Mouse (Mus musculus) inflammation-experienced regulatory T-cells, adult 6 months (primary cell): ENCODE results near the gene Zfp592. TPM values are rescaled to one million over a fixed set of nuclear protein-coding genes. Genes with fewer than 3 reads are reported as not detected.

Experiments used
- ATAC-seq: one replicate; pipeline ENCODE4 v1.8.0; 2017
- polyA plus RNA-seq, 3 experiments: library from polyadenylated mRNA; unstranded; fragments of 100-300 nt; shearing (Covaris generic); gene quantifications; one replicate each; pipeline ENCODE4 v1.2.1; 2017

Gene Zfp592
- 10 to 100 TPM; 12.8 to 21.3 (median 19.8) TPM for polyA plus RNA-seq

DNA sequence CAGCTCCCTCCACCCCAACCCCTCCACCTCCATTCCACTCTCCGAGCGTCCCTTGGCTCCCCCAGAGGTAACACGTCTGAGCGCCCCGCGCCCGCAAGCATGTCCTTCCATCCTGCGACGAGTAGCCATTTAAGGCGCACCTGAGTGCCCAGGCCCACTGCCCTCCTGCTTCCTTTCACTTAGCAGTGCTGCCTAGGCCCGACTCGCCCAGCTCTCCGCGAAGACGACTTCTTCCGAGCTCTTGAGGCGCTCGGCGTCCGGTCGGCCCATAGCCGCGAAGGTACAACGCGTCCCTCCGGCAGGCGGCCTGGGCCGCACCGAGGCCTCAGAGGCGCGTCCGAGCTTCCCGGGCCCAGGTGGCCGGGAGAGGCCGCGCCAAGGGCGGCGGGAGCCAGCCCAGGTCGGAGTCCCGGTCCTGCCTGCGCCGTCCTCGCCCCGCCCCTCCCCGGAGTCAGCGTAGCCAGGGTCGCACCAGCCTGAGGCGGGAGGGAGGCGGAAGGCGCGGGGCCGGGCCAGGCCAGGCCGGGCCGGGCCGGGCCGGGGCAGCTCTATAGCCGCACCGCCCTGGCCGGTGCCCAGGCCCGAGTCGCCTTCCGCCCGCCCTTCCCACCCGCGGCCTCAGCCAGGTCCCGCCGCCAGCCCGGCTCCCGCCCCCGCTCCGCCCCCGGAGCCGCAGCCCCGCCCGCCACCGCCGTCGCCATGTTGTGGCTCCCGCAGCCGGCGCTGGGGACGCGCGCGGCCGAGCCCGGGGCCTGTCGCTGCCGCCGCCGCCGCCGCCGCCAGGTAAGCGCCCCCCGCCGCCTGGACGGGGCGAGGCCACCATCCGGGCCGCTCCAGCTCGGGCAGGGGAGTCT is at the start of gene Zfp592:
Zfp592 (plus strand) TSS at position 702 of the 854 bp plus-strand sequence.
- peak; percentile 49 for ATAC-seq

- ATAC-seq, result peak; percentile 99
These were observed 45.8 kb upstream of the Zfp592 start, which contains the start of gene Sec11a for GRCm38 (mm10) chr7:80947445-80948350. TSS of gene Sec11a (minus strand) at chr7:80947780.

GRCm38 (mm10) chr7:80951461-80951860 is 42.0 kb upstream of the Zfp592 start:
- ATAC-seq, result no peak

- ATAC-seq, result no peak
These were observed 41.3 kb upstream of the Zfp592 start for GRCm38 (mm10) chr7:80952140-80952539.

GRCm38 (mm10) chr7:80954251-80954650 is 39.2 kb upstream of the Zfp592 start:
- ATAC-seq, result no peak

- no peak for ATAC-seq
These were observed 36.6 kb upstream of the Zfp592 start for GRCm38 (mm10) chr7:80956891-80957290.

DNA sequence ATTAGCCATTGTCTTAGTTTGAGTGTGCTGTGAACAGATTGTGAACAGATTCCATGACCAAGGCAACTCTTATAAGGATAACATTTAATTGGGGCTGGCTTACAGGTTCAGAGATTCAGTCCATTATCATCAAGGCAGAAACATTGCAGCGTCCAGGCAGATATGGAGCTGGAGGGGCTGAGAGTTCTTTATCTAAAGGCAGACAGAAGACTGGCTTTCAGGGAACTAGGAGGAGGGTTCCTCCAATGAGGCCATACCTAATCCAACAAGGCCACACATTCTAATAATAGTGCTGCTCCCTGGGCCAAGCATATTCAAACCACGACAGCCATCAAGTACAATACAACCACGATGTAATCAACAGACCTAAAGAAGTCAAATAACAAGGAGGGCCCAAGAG is 34.5 kb upstream of the Zfp592 start:
- no peak for ATAC-seq

DNA sequence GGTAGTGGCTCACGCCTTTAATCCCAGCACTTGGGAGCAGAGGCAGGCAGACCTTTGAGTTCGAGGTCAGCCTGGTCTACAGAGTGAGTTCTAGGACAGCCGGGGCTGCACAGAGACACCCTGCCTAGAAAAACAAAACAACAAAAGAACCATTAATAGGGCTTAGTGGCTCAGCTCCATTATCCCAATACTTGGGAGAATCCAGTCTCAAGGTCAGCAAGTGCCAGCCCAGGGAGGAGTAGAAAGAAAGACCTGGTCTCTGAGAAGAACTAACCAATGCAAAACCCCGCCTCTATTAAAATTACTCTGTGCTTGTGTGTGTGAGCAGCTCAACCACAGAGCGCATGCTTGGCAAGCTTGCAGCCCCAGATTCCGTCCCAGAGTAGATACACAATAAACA is 30.7 kb upstream of the Zfp592 start:
- ATAC-seq, result no peak

GRCm38 (mm10) chr7:80970913-80971312 is 22.6 kb upstream of the Zfp592 start:
- no peak for ATAC-seq

- ATAC-seq, result no peak
These were observed 22.1 kb upstream of the Zfp592 start for GRCm38 (mm10) chr7:80971419-80971818.

- ATAC-seq, result no peak
These were observed 21.4 kb upstream of the Zfp592 start for GRCm38 (mm10) chr7:80972082-80972481.

DNA sequence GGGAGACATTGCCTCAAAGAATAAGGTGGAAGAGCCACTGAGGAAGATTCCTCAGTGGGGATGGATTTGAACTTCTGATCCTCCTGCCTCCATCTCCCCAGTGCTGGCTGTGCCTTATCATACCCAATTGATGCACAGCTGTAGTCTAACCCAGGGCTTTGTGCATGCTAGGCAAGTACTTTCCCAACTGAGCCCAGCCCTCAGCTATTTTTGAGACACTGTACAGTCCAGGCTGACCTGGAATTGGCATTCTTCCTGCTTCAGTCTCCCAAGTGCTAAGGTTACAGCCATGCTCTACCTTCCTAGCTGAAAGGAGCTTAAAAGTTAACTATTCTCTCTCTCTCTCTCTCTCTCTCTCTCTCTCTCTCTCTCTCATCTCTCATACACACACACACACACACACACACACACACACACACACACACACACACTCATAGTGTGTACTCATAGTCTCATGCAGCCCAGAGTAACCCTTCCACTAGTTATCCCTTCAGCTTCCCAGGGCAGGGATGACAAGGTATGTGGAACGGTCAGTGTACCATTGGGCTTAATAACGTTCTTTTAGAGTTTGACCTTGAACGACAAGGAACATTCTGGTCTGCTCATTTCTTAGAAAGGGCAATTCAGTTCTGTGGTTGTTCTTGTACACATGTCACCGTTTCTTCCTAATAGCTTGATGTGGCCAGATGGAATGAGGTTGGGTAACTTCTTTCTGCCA is 20.4 kb upstream of the Zfp592 start:
- peak; percentile 29 for ATAC-seq

DNA sequence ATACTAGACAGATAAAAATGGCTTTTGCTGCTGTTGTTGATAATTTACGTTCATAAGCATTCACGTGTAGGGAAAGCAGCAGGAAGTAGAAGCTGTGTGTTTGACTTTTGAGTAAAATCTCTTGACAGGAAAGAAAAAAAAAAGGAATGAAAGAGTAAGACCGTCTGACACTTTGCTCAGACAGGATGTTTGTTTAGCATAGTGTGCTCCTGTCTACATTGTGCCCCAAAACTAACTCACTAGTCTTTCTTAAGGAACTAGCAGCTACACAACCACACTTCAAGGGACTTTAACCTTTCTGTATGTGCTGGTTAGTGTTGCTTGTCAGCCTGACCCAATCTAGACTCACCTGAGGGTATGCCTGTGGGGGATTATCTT is 19.9 kb upstream of the Zfp592 start:
- ATAC-seq, result peak; percentile 91

DNA sequence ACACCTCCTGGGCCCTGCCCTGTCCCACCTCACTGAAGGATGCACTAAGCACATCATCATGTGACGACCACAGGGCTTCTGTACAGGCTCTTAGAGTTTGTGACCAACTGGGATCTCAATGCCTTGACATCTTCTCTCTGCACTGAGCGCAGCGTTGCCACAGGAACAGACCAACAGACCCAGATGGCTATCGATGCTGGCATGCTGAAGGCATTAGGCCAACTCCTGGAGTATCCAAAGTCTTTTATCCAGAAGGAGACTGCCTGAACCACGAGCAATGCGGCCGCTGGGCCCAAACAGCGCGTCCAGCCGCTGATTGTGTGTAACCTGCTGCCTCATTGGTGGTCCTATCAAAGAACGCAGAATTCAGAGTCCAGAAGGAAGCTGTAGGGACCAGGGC is 12.9 kb upstream of the Zfp592 start:
- ATAC-seq, result no peak

- peak; percentile 81 for ATAC-seq
These were observed 6.9 kb upstream of the Zfp592 start for GRCm38 (mm10) chr7:80986458-80987187.

DNA sequence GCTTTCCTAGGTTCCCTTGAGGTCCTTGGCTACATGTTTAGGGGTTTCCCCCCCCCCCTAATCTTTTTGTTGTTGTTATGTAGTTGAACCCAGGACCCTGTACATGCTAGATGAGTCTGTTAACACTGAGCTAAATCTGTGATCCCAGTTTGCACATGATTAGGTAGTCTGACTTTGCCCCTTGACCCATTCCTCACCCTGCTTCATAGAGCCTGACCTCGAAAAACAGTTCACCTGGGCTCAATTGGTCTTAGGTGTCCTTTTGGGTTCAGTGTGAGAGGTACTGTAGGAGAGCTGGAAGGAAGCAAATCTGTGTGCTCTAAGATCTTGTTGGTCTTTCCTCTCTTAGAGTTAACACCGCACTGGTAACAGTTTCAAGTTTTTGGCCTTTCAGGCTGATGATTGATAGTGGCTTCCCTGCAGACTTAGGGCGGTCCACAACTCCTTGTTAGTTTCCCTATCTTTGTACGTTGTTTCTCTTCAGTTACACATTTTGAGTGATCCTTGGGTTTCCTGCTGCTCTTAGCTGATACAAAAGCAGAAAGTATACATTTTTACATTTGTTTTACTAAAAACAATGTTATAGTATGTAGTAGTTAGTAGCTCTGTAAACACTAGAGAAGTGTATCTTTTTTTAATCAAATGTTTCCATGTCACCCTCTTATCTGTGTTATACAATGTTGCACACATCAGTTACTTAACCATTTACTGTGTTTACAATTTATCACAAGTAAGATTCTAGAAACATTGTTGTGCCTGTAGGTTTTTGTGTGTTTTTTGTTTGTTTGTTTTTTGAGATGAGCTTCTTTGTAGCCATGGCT is 5.5 kb upstream of the Zfp592 start:
- no peak for ATAC-seq

DNA sequence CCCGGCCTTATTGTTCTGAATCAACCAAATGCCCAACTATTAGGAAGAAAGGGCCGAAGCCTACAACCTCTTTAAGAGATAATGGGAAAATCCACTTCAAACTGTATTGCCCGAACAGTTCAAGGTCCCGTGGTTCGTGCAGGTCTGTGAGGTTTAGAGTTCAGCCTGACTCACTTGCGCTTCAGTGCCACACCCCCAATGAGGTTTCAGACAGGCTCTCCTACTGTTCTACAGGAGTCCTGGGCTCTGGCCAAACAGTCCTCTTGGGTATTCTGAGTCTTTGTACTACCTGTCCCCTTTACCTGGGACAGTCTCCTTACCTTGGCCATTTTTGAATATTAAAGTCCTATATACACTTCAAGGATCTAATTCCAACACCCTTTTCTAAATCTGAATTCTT is 3.2 kb upstream of the Zfp592 start:
- ATAC-seq, result no peak

GRCm38 (mm10) chr7:80991589-80991988 is 1.9 kb upstream of the Zfp592 start:
- ATAC-seq, result no peak

DNA sequence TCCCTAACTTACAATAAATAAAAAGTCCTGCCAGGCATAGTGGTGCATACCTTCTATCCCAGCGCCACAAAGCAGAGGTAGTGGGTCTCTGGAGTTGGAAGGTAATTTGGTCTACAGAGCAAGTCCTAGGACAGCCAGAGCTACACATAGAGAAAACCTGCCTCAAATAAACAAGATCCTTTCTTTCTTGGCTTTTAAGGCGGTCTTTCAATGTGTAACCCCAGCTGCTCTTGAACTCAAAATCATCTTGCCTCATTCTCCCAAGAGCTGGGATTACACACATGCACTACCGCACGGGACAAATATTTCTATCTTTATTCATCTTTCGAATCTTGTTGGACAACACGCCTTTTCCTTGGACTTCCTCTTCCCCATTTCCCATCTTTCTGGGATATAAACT is 1.4 kb upstream of the Zfp592 start:
- no peak for ATAC-seq

DNA sequence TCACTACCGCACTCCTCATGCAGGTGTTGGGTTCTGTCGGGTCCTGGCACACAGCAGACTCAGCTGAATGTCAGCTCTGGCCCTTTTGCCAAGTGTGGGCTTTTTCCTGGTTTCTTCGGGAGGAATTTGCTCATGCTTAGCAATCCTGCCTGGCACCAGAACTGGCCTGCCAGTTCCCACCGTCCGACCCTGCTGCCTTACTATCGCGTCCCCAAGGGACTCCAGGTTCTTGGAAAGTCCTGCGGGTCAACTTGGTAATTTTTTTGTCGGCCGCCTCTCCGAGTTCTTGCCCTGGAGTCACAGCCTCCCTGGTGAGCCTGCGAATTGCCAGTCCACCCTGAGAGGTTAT is 876 bp upstream of the Zfp592 start:
- no peak for ATAC-seq
